Mouse (Mus musculus) brain, embryonic 14.5 days (tissue): ENCODE results near the gene Pde6b. TPM values are rescaled to one million over a fixed set of nuclear protein-coding genes. Genes with fewer than 3 reads are reported as not detected.

Experiments
- DNase-seq: peaks from one replicate; pipeline ENCODE4 v3.0.0-alpha.2; 2011; ENCODE audit warnings: low read depth
- CTCF ChIP-seq: fragments of 200-500 bp; IDR thresholded peaks from 2 replicates; pipeline ENCODE4 v1.5.1; 2012; ENCODE audit warnings: inconsistent platforms, mild to moderate bottlenecking, moderate library complexity, borderline replicate concordance; ENCODE audit not compliant: insufficient read depth, insufficient read length; ENCODE audit errors: extremely low read depth
- POLR2A ChIP-seq: fragments of 200-500 bp; IDR thresholded peaks from 2 replicates; pipeline ENCODE4 v1.6.1; 2012; ENCODE audit warnings: mild to moderate bottlenecking, inconsistent platforms, borderline replicate concordance; ENCODE audit not compliant: poor library complexity, insufficient read depth, insufficient read length, severe bottlenecking; ENCODE audit errors: extremely low read depth
- polyA plus RNA-seq: library from polyadenylated mRNA; depleted of rRNA; stranded (reverse); fragments of >200 nt; gene quantifications from 2 replicates; pipeline ENCODE4 v1.2.3, GENCODE M21; 2012

Pde6b gene
- polyA plus RNA-seq, 1 experiment: not detected

DNA sequence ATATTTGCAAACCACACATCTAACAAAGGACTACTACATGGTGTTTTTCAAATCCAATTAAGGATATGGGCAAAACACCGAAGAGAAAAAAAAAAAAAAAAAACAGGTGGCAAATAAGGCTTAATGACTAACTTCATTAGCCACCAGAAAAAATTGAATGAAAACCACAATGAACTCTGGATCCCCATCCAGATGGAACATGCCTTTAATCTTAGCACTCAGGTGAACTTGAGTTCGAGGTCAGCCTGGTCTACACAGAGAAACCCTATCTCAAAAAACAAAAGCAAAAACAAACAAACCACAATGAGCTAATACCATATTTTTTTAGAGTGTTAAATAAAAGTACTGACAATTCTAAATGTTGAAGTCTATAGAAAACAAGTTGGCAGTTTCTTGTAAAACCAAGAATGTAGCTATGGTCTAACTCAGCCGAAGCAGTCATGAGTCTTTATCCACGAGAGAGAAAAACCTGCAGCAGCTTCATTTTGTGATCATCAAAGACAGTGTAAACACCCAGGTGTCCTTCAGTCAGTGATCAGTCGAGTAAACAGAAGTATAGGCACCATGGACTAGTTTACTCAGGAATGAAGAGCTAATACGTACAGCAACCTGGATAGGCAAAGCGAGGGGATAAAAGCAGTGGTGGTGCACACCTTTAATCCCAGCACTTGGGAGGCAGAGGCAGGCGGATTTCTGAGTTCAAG, 62.8 kb downstream of the Pde6b start:
- no peak for DNase-seq
- TF ChIP-seq CTCF: no peak
- no peak for TF ChIP-seq POLR2A

DNA sequence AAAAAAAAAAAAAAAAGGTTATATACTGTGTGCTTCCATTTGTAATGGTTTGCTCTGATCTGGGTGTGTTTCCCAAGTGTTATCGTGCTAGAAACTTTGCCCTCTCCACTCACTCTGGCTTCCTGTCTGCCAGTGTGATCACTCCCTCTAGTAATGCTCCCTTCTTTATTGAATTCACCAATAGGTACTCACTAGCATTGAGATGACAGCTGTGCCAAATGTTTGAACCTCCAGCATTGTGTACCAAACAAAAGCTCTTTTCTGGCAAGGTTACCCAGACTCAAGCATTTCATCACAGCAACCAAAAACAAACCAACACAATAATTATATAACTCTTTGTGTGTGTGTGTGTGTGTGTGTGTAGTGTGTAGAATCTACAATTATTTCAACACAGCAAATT, 63.4 kb downstream of the Pde6b start:
- DNase-seq: no peak
- TF ChIP-seq CTCF: no peak
- TF ChIP-seq POLR2A: no peak

DNA sequence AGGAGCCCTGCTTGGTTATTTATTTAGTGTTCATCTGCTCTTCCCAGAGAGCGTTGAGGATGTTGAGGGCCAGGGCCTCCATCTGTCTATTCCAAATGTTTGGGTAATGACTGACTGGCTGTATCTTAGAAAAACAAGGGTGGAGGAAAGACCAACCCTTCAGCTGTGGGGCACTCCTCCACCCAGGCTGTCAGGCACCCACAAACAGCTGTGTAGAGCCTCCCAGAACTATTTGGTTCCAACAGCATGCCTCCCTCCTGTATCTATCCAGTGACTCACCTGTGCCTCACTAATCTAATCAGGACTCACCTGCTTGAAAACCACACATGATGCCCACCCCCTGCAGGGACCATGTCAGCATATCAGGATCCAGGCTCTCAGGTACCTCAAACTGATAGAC, 64.2 kb downstream of the Pde6b start:
- no peak for DNase-seq
- no peak for TF ChIP-seq POLR2A
- no peak for TF ChIP-seq CTCF

DNA sequence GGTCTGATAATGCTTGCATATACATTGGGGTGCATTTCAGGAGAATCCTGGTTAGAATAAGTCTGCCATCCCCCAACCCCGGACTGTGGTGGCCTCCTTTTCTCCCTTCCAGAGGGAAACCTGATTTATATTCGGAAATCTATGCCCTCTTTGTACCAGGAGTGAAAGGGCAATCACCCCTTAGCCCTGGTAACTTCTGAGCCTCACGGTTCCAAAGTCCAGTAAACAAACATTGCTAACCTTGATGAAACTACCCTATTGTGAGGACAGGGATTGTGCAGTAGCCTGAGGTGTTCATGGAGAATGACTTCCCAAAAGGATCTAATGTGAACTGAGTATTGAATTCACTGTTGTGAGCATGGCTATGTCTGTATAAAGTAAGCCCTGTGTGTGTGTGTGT, 65.9 kb downstream of the Pde6b start:
- DNase-seq: no peak
- TF ChIP-seq CTCF (no peak), POLR2A (no peak)

DNA sequence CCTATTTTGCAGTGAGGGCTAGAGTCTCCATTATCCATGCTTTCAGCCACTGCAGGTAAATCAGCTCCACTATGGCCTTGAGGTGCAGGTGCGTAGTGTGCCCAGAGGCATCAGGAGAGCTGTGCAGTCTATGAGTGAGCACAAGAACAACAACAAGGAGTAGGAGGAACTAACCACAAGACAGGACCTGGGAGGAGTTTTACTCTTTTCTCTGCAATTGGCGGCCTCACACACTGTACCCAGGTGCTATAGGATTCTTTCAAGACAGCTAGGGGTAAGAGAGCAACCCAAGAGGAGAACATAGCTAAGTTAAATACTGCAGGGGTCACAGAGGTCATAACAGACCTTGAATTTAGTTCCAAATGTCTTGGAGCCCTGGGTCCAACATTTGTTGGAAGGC, 70.5 kb downstream of the Pde6b start:
- TF ChIP-seq POLR2A (no peak), CTCF (no peak)

DNA sequence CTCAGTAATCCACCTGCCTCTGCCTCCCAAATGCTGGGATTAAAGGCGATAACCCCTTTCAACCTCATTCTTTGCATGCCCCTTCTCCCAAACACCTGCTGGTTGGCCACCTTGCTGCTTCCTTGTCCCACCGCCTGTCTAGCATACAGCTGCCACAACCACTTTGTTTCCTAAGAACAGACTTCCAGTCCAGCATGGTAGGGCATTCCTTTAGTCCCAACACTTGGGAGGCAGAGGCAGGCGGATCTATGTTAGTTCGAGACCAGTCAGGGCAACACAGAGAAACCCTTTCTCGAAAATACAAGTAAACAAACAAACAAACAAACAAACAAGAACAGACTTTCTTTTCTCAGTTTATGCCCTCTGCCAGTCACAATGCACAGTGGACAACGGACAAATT, 72.3 kb downstream of the Pde6b start:
- TF ChIP-seq POLR2A: no peak
- no peak for TF ChIP-seq CTCF
- DNase-seq: no peak

More for the DNA sequence above, 70.5 kb downstream of the Pde6b start:
- DNase-seq: no peak

DNA sequence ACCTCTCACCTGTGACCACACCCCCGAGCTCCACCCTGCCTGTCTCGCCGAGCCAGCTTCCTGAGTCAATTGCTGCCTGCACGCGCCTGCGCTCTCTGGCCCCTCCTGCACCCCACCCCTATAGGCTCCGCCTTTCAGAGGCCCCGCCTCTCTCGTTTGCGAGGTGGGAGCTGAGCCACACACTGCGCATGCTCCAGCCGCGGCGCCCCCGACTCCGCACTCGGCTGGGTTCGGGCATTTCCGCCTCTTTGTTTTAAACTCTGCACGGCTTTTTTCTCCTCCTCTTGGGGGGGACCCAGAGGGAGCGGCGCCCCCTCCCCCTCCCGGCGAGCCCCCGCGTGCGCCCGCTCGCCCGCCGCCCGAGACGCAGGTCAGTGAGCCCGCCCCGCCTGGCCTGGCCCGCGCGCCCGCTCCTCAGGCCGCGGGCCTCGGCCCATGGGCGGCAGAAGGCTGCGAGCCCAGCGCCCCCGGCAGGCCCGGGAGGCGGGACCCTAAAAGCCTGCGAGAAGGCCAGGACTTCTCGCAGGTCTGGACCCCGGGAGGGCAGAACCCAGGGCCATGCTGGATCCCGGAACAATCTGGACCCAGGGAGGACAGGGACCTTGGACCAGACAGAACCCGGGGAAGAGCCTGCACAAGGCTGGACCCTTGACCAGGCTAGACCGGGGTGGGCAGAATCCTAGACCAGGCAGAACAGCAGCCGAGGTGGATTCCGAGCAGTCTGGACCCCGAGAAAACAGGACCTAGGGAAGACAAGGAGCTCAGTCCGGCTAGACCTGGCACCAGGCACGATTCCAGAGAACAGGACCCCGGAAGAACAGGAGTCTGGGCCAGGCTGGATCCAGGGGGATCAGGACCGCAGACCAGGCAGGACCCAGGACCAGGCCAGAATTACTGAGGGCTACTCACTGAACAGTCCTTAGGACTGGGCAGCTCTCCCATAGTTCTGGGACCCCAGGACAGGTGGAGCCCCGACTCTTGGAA, 73.2 kb downstream of the Pde6b start, which contains the start of gene Pcgf3:
Pcgf3 (plus strand) TSS at position 151 of the 984 bp plus-strand sequence.
- TF ChIP-seq POLR2A (peak; percentile 43; the same call in 1 of the 2 replicates), CTCF (no peak)
- DNase-seq: peak; percentile 98

DNA sequence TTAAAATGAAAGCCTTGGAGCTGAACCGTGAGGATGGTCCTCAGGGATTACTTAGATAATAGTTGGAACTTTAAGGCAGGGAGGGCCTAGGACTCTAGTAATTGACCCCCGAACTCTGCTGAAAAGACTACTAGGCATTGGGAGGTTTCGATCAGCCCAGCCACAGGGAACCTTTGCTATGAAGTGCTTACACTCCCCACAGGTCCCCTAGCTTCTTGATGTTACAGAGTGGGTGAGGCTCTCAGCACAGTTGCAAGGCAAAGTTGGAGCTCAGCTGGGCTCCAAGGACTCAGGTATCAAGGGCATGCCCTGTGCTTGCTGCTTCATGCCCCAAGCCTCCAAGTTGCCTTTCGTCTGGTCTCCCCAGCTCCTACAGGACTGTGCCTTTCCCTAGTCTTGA, 74.3 kb downstream of the Pde6b start:
- DNase-seq: no peak
- TF ChIP-seq POLR2A (no peak), CTCF (no peak)

DNA sequence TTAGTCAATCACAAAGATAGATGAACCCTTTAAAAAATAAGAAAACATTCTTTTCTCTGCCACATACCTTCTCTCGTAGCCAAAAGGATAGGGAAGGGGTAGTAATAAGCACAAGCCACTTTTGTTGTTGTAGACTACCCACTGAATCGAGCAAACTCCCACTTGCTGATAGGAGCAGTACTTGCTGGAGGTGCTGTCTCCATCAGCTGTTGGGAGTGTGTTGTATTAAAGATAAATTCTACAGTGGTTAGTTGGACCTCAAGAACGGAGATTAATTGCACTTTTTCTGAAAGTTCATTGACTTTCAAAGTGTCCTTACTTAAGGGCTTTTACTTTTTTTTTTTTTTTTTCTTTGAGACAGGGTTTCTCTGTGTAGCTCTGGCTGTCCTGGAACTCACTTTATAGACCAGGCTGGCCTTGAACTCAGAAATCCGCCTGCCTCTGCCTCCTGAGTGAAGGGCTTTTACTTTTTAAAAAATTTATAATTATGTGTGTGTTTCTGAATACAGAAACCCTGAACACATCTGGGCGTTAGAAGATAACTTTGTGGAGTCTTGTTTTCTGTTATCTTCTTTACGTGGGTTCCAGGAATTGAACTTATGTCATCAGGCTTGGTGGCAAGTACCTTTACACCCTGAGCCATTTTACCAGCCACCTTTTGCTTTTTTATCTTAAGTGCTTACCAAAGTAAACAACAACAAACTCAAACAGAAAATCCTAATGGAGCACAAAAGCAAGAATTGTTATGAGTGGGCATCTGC, 77.1 kb downstream of the Pde6b start:
- TF ChIP-seq CTCF: no peak
- TF ChIP-seq POLR2A: no peak
- no peak for DNase-seq

DNA sequence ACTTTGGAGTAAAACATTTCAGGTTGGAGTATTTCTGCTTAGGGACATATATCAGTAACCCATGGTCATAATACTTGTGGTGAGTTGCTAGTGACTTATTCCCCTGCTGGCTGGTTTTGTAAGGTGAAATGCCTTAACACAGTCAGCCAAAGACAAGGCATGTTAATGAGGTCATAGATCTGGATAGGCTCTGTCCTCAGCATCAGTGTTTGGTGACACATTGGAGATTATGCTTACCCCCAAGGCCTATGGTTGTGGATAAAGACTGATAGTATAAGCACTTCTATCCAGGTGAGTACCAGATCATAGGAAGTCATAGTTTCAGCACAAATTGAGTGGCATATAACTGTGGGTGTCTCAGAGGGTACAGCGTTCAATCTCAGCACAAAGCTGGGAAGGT, 78.5 kb downstream of the Pde6b start:
- TF ChIP-seq CTCF (no peak), POLR2A (no peak)
- no peak for DNase-seq

DNA sequence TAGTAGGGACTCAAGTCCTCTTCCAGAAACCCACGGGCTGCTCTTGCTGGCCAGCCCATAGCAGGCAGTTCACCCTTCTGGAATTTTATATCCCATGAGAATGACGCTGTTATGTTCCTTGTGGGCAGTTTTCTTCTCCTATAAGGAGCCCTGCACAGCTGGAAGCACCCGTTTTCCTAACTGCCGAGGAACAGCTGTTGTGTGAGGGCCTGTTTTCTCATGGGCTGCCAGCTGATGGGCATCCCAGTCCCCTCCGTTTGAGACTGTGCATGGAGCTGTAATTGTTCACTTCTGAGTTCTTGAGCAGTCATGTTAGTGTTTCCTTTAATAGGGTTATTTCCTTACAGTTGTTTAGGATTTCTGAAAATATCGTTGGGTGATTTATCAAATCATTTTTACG, 81.4 kb downstream of the Pde6b start:
- DNase-seq: no peak
- TF ChIP-seq CTCF (no peak), POLR2A (no peak)
